Mouse (Mus musculus) cerebral cortex, adult 2 months (tissue): ENCODE data around the gene Calml4.

ENCODE experiments used
- WGBS: fragments of 180-500 bp; shearing (Covaris S2); methylation state at CpG from one replicate; pipeline ENCODE4 v1.1.7; 2018; 5-methylcytosine and 5-hydroxymethylcytosine counted together

The Calml4 gene

GRCm38 (mm10) chr9:62903841-62904240 lies 46.0 kb downstream of the Calml4 start:
- 84% methylated on average over 2 of the region's 2 CpGs for WGBS

- WGBS: 55% methylated on average over 8 of the region's 8 CpGs
Observed at GRCm38 (mm10) chr9:62905039-62905438, 47.2 kb downstream of the Calml4 start.

GRCm38 (mm10) chr9:62913390-62914069 lies 55.6 kb downstream of the Calml4 start:
- 74% methylated on average over 5 of the region's 5 CpGs for WGBS

GRCm38 (mm10) chr9:62917059-62917458 lies 59.2 kb downstream of the Calml4 start:
- 97% methylated on average over 1 of the region's 1 CpGs for WGBS

GRCm38 (mm10) chr9:62920877-62921276 lies 63.0 kb downstream of the Calml4 start:
- WGBS: 62% methylated on average over 2 of the region's 2 CpGs

- 39% methylated on average over 2 of the region's 2 CpGs for WGBS
Observed at GRCm38 (mm10) chr9:62924886-62925610, 67.2 kb downstream of the Calml4 start.
